Mouse (Mus musculus) cerebellum, postnatal 25 days (tissue): ENCODE results near the gene Prrg2.
A peak's percentile ranks its signal among the peaks of the same experiment; 100 is the strongest.
"Not testable (repeated sequence)": the region's sequence is repeated elsewhere in the genome, so short reads cannot be mapped to it uniquely, and the experiment has no call there.

ENCODE experiments used
- DNase-seq, 2 experiments: peaks; one replicate each; pipeline ENCODE4 v3.0.0; 2021; ENCODE audit warnings: mixed read lengths in 2 of 2

The Prrg2 gene

GRCm38 (mm10) chr7:45029995-45030394 is 32.5 kb downstream of the Prrg2 start:
- no peak for DNase-seq

- DNase-seq, result no peak
These were observed 34.1 kb downstream of the Prrg2 start for GRCm38 (mm10) chr7:45028351-45028750.

- DNase-seq, result no peak
These were observed 34.7 kb downstream of the Prrg2 start for GRCm38 (mm10) chr7:45027761-45028160.

- DNase-seq, result no peak
These were observed 36.2 kb downstream of the Prrg2 start for GRCm38 (mm10) chr7:45026256-45026655.

GRCm38 (mm10) chr7:45025601-45026220 is 36.8 kb downstream of the Prrg2 start:
- DNase-seq, result no peak

GRCm38 (mm10) chr7:45024281-45025248 is 37.9 kb downstream of the Prrg2 start:
- DNase-seq, result no peak

- not testable (repeated sequence) for DNase-seq
These were observed 38.8 kb downstream of the Prrg2 start for GRCm38 (mm10) chr7:45023711-45024110.

GRCm38 (mm10) chr7:45020225-45020624 is 42.3 kb downstream of the Prrg2 start:
- no peak for DNase-seq

GRCm38 (mm10) chr7:45019031-45019571 is 43.4 kb downstream of the Prrg2 start:
- DNase-seq, result no peak

- DNase-seq, result peak; percentile 72 to 78
These were observed 45.0 kb downstream of the Prrg2 start, which contains the start of gene Rras for GRCm38 (mm10) chr7:45017242-45018061. Gene Rras (plus strand): TSS chr7:45017961.

GRCm38 (mm10) chr7:45016761-45017160 is 45.7 kb downstream of the Prrg2 start:
- DNase-seq, result no peak

GRCm38 (mm10) chr7:45015957-45016612 is 46.4 kb downstream of the Prrg2 start, which contains the start of gene Scaf1:
Gene Scaf1 (minus strand): TSS chr7:45016363.
- DNase-seq, result peak; percentile 99

- no peak for DNase-seq
These were observed 47.0 kb downstream of the Prrg2 start for GRCm38 (mm10) chr7:45015344-45015956.

GRCm38 (mm10) chr7:45014096-45014451 is 48.4 kb downstream of the Prrg2 start:
- DNase-seq, result no peak

- no peak for DNase-seq
These were observed 48.9 kb downstream of the Prrg2 start for GRCm38 (mm10) chr7:45013366-45014095.

- no peak for DNase-seq
These were observed 49.7 kb downstream of the Prrg2 start for GRCm38 (mm10) chr7:45012824-45013223.

- no peak for DNase-seq
These were observed 50.5 kb downstream of the Prrg2 start for GRCm38 (mm10) chr7:45012011-45012410.

GRCm38 (mm10) chr7:45008411-45008810 is 54.1 kb downstream of the Prrg2 start:
- peak in 1 of 2 experiments; percentile 33 for DNase-seq

GRCm38 (mm10) chr7:45007846-45008245 is 54.6 kb downstream of the Prrg2 start:
- DNase-seq, result peak in 1 of 2 experiments; percentile 20

GRCm38 (mm10) chr7:45007141-45007540 is 55.3 kb downstream of the Prrg2 start:
- DNase-seq, result no peak

- peak in 1 of 2 experiments; percentile 17 for DNase-seq
These were observed 56.0 kb downstream of the Prrg2 start for GRCm38 (mm10) chr7:45006503-45006902.
